14 mouse cellular contexts compared by ENCODE assay signal in the genomic region with DNA sequence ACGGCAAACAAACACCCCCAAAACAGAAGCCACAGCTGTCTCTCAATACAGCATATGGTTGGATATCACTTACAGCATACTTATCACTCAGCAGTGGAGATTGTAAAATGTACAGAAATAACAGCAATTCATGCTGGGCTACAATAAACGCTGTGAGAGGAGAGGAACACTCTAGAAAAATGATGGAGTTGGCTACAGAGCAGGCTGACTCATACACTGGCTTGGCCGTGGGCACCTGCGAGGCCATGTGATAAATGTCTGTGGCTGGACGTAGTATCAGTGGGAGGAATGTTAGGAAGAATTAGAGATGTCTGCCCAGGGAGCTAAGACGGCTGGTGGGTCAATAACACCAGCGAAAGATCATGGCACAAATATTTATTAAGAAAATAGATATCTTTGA.
DNase-seq lines count a peak whose midpoint lies in the region; ATAC-seq and TF ChIP-seq lines count a peak whose summit lies in the region.
"Had no signal": no experiment of that assay in that cellular context is flagged by ENCODE, and none has a peak within 500 bp of the region (broad histone marks: within the 10 kb centered on the region; RNA-seq: fewer than 3 reads in every experiment).

No protein-coding gene starts in this region.

- WGBS in heart, adult 2 months: 56% methylated on average over 7 of the region's 7 CpGs
- WGBS in heart, embryonic 12.5 days: 41% methylated on average over 7 of the region's 7 CpGs
- whole genome bisulfite sequencing in neural tube, embryonic 15.5 days: 58% methylated on average over 7 of the region's 7 CpGs

- no peak overlapping the region for H3K9ac ChIP-seq in heart, adult 2 months (ENCODE audit: low read depth, low read length)
- no peak overlapping the region for H3K9ac ChIP-seq in heart, embryonic 12.5 days
- no peak overlapping the region for H3K9ac ChIP-seq in neural tube, embryonic 15.5 days (replicated peaks)
- H3K9ac ChIP-seq: embryonic facial prominence, embryonic 13.5 days; lung, embryonic 14.5 days; midbrain, embryonic 15.5 days had no signal

- no peak overlapping the region for H3K4me3 ChIP-seq in heart, adult 2 months
- no peak overlapping the region for H3K4me3 ChIP-seq in heart, embryonic 12.5 days
- H3K4me3 ChIP-seq in neural tube, embryonic 15.5 days (replicated peaks): no peak overlapping the region
- H3K4me3 ChIP-seq: embryonic facial prominence, embryonic 13.5 days; limb, embryonic 10.5 days; midbrain, embryonic 15.5 days had no signal

- peak overlapping the region; percentile 42 for H3K27ac ChIP-seq in heart, adult 2 months
- H3K27ac ChIP-seq in heart, embryonic 12.5 days (ENCODE audit: poor library complexity, severe bottlenecking): no peak overlapping the region
- H3K27ac ChIP-seq in neural tube, embryonic 15.5 days (replicated peaks): no peak overlapping the region
- H3K27ac ChIP-seq: embryonic facial prominence, embryonic 13.5 days; hindbrain, postnatal 0 days; midbrain, embryonic 15.5 days had no signal

- no peak for TF ChIP-seq CTCF in heart, adult 2 months (IDR thresholded peaks at IDR 0.05)

- ATAC-seq in heart, embryonic 12.5 days (ENCODE audit: insufficient number of reproducible peaks, low FRiP score): no peak
- no peak for ATAC-seq in cerebellum, adult (ENCODE audit: insufficient number of reproducible peaks, low FRiP score, low TSS enrichment)
- ATAC-seq in neural tube, embryonic 15.5 days (ENCODE audit: low FRiP score): no peak
- ATAC-seq: CD4-positive, CD25-positive, alpha-beta regulatory T cell, adult 4 months; hindbrain, postnatal 0 days; midbrain, embryonic 15.5 days had no signal

- no peak overlapping the region for H3K4me2 ChIP-seq in heart, embryonic 12.5 days
- no peak overlapping the region for H3K4me2 ChIP-seq in neural tube, embryonic 15.5 days
- H3K4me2 ChIP-seq: embryonic facial prominence, embryonic 13.5 days; lung, embryonic 14.5 days; midbrain, embryonic 15.5 days had no signal

- no peak for TF ChIP-seq POLR2A in heart, adult 2 months (IDR thresholded peaks at IDR 0.05; ENCODE audit: insufficient read depth, low read depth, low read length)

- peaks cover 2% of the 10 kb centered on the region for H3K79me2 ChIP-seq in heart, adult 2 months (replicated peaks; ENCODE audit: control insufficient read depth, insufficient read depth, low read length)

- H3K27me3 ChIP-seq in heart, adult 2 months (ENCODE audit: control insufficient read depth, insufficient read depth, low read length): no peaks in the 10 kb centered on the region
- no peaks in the 10 kb centered on the region for H3K27me3 ChIP-seq in heart, embryonic 12.5 days (replicated peaks)
- no peaks in the 10 kb centered on the region for H3K27me3 ChIP-seq in neural tube, embryonic 15.5 days (replicated peaks)
- H3K27me3 ChIP-seq: embryonic facial prominence, embryonic 13.5 days; midbrain, embryonic 15.5 days had no signal

- DNase-seq in heart, adult 2 months: peak; percentile 52 to 57
- peak; percentile 20 to 29 for DNase-seq in right cerebral cortex, postnatal 36 days (ENCODE audit: low spot score in 2 of 2)
- no peak for DNase-seq in right cerebral cortex, postnatal 10 days (ENCODE audit: low spot score in 2 of 2)
- DNase-seq in heart, postnatal 10 days: peak; percentile 48 to 61
- DNase-seq in c-Kit-positive CD71-positive TER-119-positive erythroid progenitor cells, embryonic 14.5 days (ENCODE audit: low spot score): no peak

- intact Hi-C loops in heart, adult 2 months (cut with DNase I): no loop called here
- intact Hi-C loops in heart, postnatal 10 days (cut with DNase I): no loop called here

- H3K4me1 ChIP-seq in heart, adult 2 months (ENCODE audit: control insufficient read depth, insufficient read depth, low read length): peaks cover 11% of the 10 kb centered on the region
- peaks cover 19% of the 10 kb centered on the region for H3K4me1 ChIP-seq in heart, embryonic 12.5 days (replicated peaks)
- peaks cover 12% of the 10 kb centered on the region; the same call in 1 of the 2 replicates for H3K4me1 ChIP-seq in neural tube, embryonic 15.5 days
- H3K4me1 ChIP-seq: midbrain, embryonic 15.5 days had no signal

- peaks cover 5% of the 10 kb centered on the region for H3K36me3 ChIP-seq in heart, adult 2 months (ENCODE audit: control insufficient read depth, insufficient read depth, low read length)
- H3K36me3 ChIP-seq in heart, embryonic 12.5 days: no peaks in the 10 kb centered on the region
- H3K36me3 ChIP-seq in neural tube, embryonic 15.5 days: no peaks in the 10 kb centered on the region
- H3K36me3 ChIP-seq: embryonic facial prominence, embryonic 13.5 days; limb, embryonic 10.5 days; midbrain, embryonic 15.5 days had no signal

- no peak for TF ChIP-seq EP300 in heart, adult 2 months (IDR thresholded peaks at IDR 0.05; ENCODE audit: insufficient read depth, low read depth, low read length)

- H3K9me3 ChIP-seq in heart, embryonic 12.5 days (replicated peaks): no peaks in the 10 kb centered on the region
- no peaks in the 10 kb centered on the region for H3K9me3 ChIP-seq in neural tube, embryonic 15.5 days (replicated peaks)
- H3K9me3 ChIP-seq: embryonic facial prominence, embryonic 13.5 days; limb, embryonic 10.5 days; midbrain, embryonic 15.5 days had no signal

Comparison
In these comparisons a context has a peak if more than half of its experiments do, and no peak if none do; other contexts are left out.
1. DNase-seq: peak in heart, adult 2 months (2 of 2), right cerebral cortex, postnatal 36 days (2 of 2) and heart, postnatal 10 days (2 of 2); none in right cerebral cortex, postnatal 10 days (0 of 2) and c-Kit-positive CD71-positive TER-119-positive erythroid progenitor cells, embryonic 14.5 days (single experiment).